Mouse (Mus musculus) limb, embryonic 15.5 days (tissue): ENCODE measurements around the gene Srcap. TPM values are rescaled to one million over a fixed set of nuclear protein-coding genes. Genes with fewer than 3 reads are reported as not detected.

Source experiments
- ATAC-seq: fragments of 200-750 bp; cut with Nextera tagmentation; 2 replicates; pipeline ENCODE4 v1.8.0; 2017; ENCODE audit warnings: low read depth, moderate TSS enrichment; ENCODE audit not compliant: insufficient number of reproducible peaks, low FRiP score, low TSS enrichment
- H3K27ac ChIP-seq: fragments of 300-500 bp; sonication (generic); 2 replicates; pipeline ENCODE4 v1.5.1; 2015; ENCODE audit warnings: moderate library complexity, mild to moderate bottlenecking, inconsistent platforms
- H3K27me3 ChIP-seq: fragments of 300-500 bp; sonication (generic); 2 replicates; pipeline ENCODE4 v1.6.1; 2015; ENCODE audit warnings: inconsistent platforms
- H3K36me3 ChIP-seq: fragments of 300-500 bp; sonication (generic); 2 replicates; pipeline ENCODE4 v1.6.1; 2015; ENCODE audit warnings: inconsistent platforms
- H3K4me1 ChIP-seq: fragments of 300-500 bp; sonication (generic); 2 replicates; pipeline ENCODE4 v1.6.1; 2015; ENCODE audit warnings: inconsistent platforms
- H3K4me2 ChIP-seq: fragments of 300-500 bp; sonication (generic); 2 replicates; pipeline ENCODE4 v1.6.1; 2015; ENCODE audit warnings: mild to moderate bottlenecking, inconsistent platforms
- H3K4me3 ChIP-seq: fragments of 300-500 bp; sonication (generic); 2 replicates; pipeline ENCODE4 v1.5.1; 2015; ENCODE audit warnings: mild to moderate bottlenecking, inconsistent platforms
- H3K9ac ChIP-seq: fragments of 300-500 bp; sonication (generic); 2 replicates; pipeline ENCODE4 v1.6.1; 2015; ENCODE audit warnings: inconsistent platforms
- H3K9me3 ChIP-seq: fragments of 300-500 bp; sonication (generic); 2 replicates; pipeline ENCODE4 v1.6.1; 2016; ENCODE audit warnings: inconsistent platforms
- WGBS: fragments of 180-500 bp; shearing (Covaris S2); methylation state at CpG from one replicate; pipeline ENCODE4 v1.1.7; 2015; 5-methylcytosine and 5-hydroxymethylcytosine counted together
- polyA plus RNA-seq: library from polyadenylated mRNA; unstranded; fragments of >200 nt; fragmentation: Nextera tagmentation; extraction: Ambion mirVana; gene quantifications from 2 replicates; pipeline ENCODE4 v1.2.1, GENCODE M21; 2015

Srcap gene
- polyA plus RNA-seq, 1 experiment from 2014 or later, result 40.0 TPM

GRCm38 (mm10) chr7:127587196-127587595 lies 75.4 kb downstream of the Srcap start:
- no peaks in the 10 kb centered on the region for H3K27me3 ChIP-seq
- WGBS, result 65% methylated on average over 5 of the region's 5 CpGs
- peaks cover 55% of the 10 kb centered on the region for H3K36me3 ChIP-seq
- no peak overlapping the region for H3K9ac ChIP-seq
- H3K4me3 ChIP-seq, result peak overlapping the region; percentile 89; the same call in 1 of the 2 replicates
- H3K4me2 ChIP-seq, result peak overlapping the region; percentile 87
- ATAC-seq, result no peak
- no peaks in the 10 kb centered on the region for H3K9me3 ChIP-seq
- peaks cover 17% of the 10 kb centered on the region for H3K4me1 ChIP-seq
- no peak overlapping the region for H3K27ac ChIP-seq

GRCm38 (mm10) chr7:127588011-127588871 lies 76.5 kb downstream of the Srcap start, which contains the start of the genes Ccdc189 and Rnf40:
Ccdc189 (minus strand) TSS chr7:127588595.
Rnf40 (plus strand) TSS chr7:127588767.
- H3K4me3 ChIP-seq, result peak within 1 kb of the TSS; percentile 89
- peak; percentile 98 for ATAC-seq
- no peaks in the 10 kb centered on the region for H3K27me3 ChIP-seq
- under 1% methylated on average over 50 of the region's 50 CpGs for WGBS
- no peaks in the 10 kb centered on the region for H3K9me3 ChIP-seq
- H3K27ac ChIP-seq, result peak within 1 kb of the TSS; percentile 85
- H3K9ac ChIP-seq, result peak within 1 kb of the TSS; percentile 89
- H3K4me2 ChIP-seq, result peak within 1 kb of the TSS; percentile 87
- peaks cover 55% of the 10 kb centered on the region for H3K36me3 ChIP-seq
- H3K4me1 ChIP-seq, result peaks cover 17% of the 10 kb centered on the region

GRCm38 (mm10) chr7:127588901-127589300 lies 77.1 kb downstream of the Srcap start:
- Histone ChIP-seq H3K27ac (peak overlapping the region; percentile 58; the same call in 1 of the 2 replicates), H3K4me3 (peak overlapping the region; percentile 89), H3K4me2 (peak overlapping the region; percentile 87), H3K4me1 (peaks cover 17% of the 10 kb centered on the region), H3K9ac (peak overlapping the region; percentile 89), H3K27me3 (no peaks in the 10 kb centered on the region), H3K9me3 (no peaks in the 10 kb centered on the region), H3K36me3 (peaks cover 55% of the 10 kb centered on the region)
- WGBS, result 4% methylated on average over 29 of the region's 29 CpGs
- ATAC-seq, result no peak

GRCm38 (mm10) chr7:127589637-127590036 lies 77.9 kb downstream of the Srcap start:
- Histone ChIP-seq H3K4me2 (peak overlapping the region; percentile 87), H3K9me3 (no peaks in the 10 kb centered on the region), H3K27me3 (no peaks in the 10 kb centered on the region), H3K4me3 (peak overlapping the region; percentile 89), H3K9ac (peak overlapping the region; percentile 89; the same call in 1 of the 2 replicates), H3K27ac (no peak overlapping the region), H3K4me1 (peaks cover 17% of the 10 kb centered on the region), H3K36me3 (peaks cover 55% of the 10 kb centered on the region)
- ATAC-seq, result no peak
- WGBS, result 86% methylated on average over 9 of the region's 9 CpGs

GRCm38 (mm10) chr7:127591108-127591507 lies 79.3 kb downstream of the Srcap start:
- Histone ChIP-seq H3K4me1 (peaks cover 17% of the 10 kb centered on the region), H3K4me3 (no peak overlapping the region), H3K27me3 (no peaks in the 10 kb centered on the region), H3K4me2 (no peak overlapping the region), H3K9ac (no peak overlapping the region), H3K36me3 (peaks cover 65% of the 10 kb centered on the region), H3K27ac (no peak overlapping the region), H3K9me3 (no peaks in the 10 kb centered on the region)
- ATAC-seq, result no peak
- WGBS, result 92% methylated on average over 10 of the region's 10 CpGs

GRCm38 (mm10) chr7:127592575-127592974 lies 80.8 kb downstream of the Srcap start:
- Histone ChIP-seq H3K27me3 (no peaks in the 10 kb centered on the region), H3K27ac (no peak overlapping the region), H3K4me2 (no peak overlapping the region), H3K4me3 (no peak overlapping the region), H3K4me1 (peaks cover 10% of the 10 kb centered on the region), H3K36me3 (peaks cover 80% of the 10 kb centered on the region), H3K9ac (no peak overlapping the region), H3K9me3 (no peaks in the 10 kb centered on the region)
- 90% methylated on average over 14 of the region's 14 CpGs for WGBS
- no peak for ATAC-seq

- Histone ChIP-seq H3K36me3 (peaks cover 97% of the 10 kb centered on the region), H3K4me3 (no peak overlapping the region), H3K9ac (no peak overlapping the region), H3K9me3 (no peaks in the 10 kb centered on the region), H3K27me3 (no peaks in the 10 kb centered on the region), H3K4me2 (no peak overlapping the region), H3K27ac (no peak overlapping the region), H3K4me1 (no peaks in the 10 kb centered on the region)
- 94% methylated on average over 17 of the region's 17 CpGs for WGBS
- no peak for ATAC-seq
Observed at GRCm38 (mm10) chr7:127596747-127597146, 85.0 kb downstream of the Srcap start.

GRCm38 (mm10) chr7:127600612-127601011 lies 88.8 kb downstream of the Srcap start:
- Histone ChIP-seq H3K4me2 (no peak overlapping the region), H3K9me3 (no peaks in the 10 kb centered on the region), H3K27ac (no peak overlapping the region), H3K4me3 (no peak overlapping the region), H3K4me1 (no peaks in the 10 kb centered on the region), H3K9ac (no peak overlapping the region), H3K27me3 (no peaks in the 10 kb centered on the region), H3K36me3 (peaks cover 85% of the 10 kb centered on the region)
- 90% methylated on average over 7 of the region's 7 CpGs for WGBS
- no peak for ATAC-seq

GRCm38 (mm10) chr7:127601735-127602134 lies 90.0 kb downstream of the Srcap start:
- Histone ChIP-seq H3K9ac (no peak overlapping the region), H3K36me3 (peaks cover 80% of the 10 kb centered on the region), H3K27ac (no peak overlapping the region), H3K27me3 (no peaks in the 10 kb centered on the region), H3K4me3 (no peak overlapping the region), H3K4me2 (no peak overlapping the region), H3K4me1 (no peaks in the 10 kb centered on the region), H3K9me3 (no peaks in the 10 kb centered on the region)
- no peak for ATAC-seq
- WGBS, result 87% methylated on average over 4 of the region's 4 CpGs

- Histone ChIP-seq H3K9ac (no peak overlapping the region), H3K36me3 (peaks cover 79% of the 10 kb centered on the region), H3K4me1 (no peaks in the 10 kb centered on the region), H3K27ac (no peak overlapping the region), H3K4me3 (no peak overlapping the region), H3K4me2 (no peak overlapping the region), H3K9me3 (no peaks in the 10 kb centered on the region), H3K27me3 (no peaks in the 10 kb centered on the region)
- 86% methylated on average over 2 of the region's 2 CpGs for WGBS
- no peak for ATAC-seq
Observed at GRCm38 (mm10) chr7:127602903-127603302, 91.1 kb downstream of the Srcap start.

- no peak for ATAC-seq
- no peak overlapping the region for H3K27ac ChIP-seq
- H3K36me3 ChIP-seq, result peaks cover 81% of the 10 kb centered on the region
- H3K9ac ChIP-seq, result no peak overlapping the region
- no peaks in the 10 kb centered on the region for H3K9me3 ChIP-seq
- H3K4me2 ChIP-seq, result no peak overlapping the region
- H3K27me3 ChIP-seq, result no peaks in the 10 kb centered on the region
- 87% methylated on average over 10 of the region's 10 CpGs for WGBS
- H3K4me1 ChIP-seq, result no peaks in the 10 kb centered on the region
- H3K4me3 ChIP-seq, result no peak overlapping the region
Observed at GRCm38 (mm10) chr7:127604256-127604655, 92.5 kb downstream of the Srcap start.

GRCm38 (mm10) chr7:127607150-127607549 lies 95.4 kb downstream of the Srcap start:
- no peak for ATAC-seq

More at GRCm38 (mm10) chr7:127607150-127607549, 95.4 kb downstream of the Srcap start:
- Histone ChIP-seq H3K9me3 (no peaks in the 10 kb centered on the region), H3K4me3 (no peak overlapping the region), H3K27ac (no peak overlapping the region), H3K4me1 (no peaks in the 10 kb centered on the region), H3K9ac (no peak overlapping the region), H3K36me3 (peaks cover 81% of the 10 kb centered on the region), H3K4me2 (no peak overlapping the region), H3K27me3 (no peaks in the 10 kb centered on the region)
- 86% methylated on average over 6 of the region's 6 CpGs for WGBS
